Mouse (Mus musculus) liver, embryonic 13.5 days (tissue): ENCODE measurements around the gene Clec11a. TPM values are rescaled to one million over a fixed set of nuclear protein-coding genes. Genes with fewer than 3 reads are reported as not detected.

Experiments used
- ATAC-seq: fragments of 200-750 bp; cut with Nextera tagmentation; 2 replicates; pipeline ENCODE4 v1.8.0; 2017; ENCODE audit warnings: low read depth, mild to moderate bottlenecking, moderate number of reproducible peaks, moderate library complexity
- DNase-seq: peaks from one replicate; pipeline ENCODE4 v3.0.0; 2022
- H3K27ac ChIP-seq: fragments of 300-500 bp; sonication (generic); 2 replicates; pipeline ENCODE4 v1.5.1; 2015; ENCODE audit warnings: moderate library complexity, mild to moderate bottlenecking, inconsistent platforms
- H3K27me3 ChIP-seq: fragments of 300-500 bp; sonication (generic); 2 replicates; pipeline ENCODE4 v1.6.1; 2015; ENCODE audit warnings: mild to moderate bottlenecking, inconsistent platforms
- H3K36me3 ChIP-seq: fragments of 300-500 bp; sonication (generic); 2 replicates; pipeline ENCODE4 v1.6.1; 2015; ENCODE audit warnings: mild to moderate bottlenecking, inconsistent platforms
- H3K4me1 ChIP-seq: fragments of 300-500 bp; sonication (generic); replicated peaks from 2 replicates; pipeline ENCODE4 v1.6.1; 2015; ENCODE audit warnings: inconsistent platforms
- H3K4me2 ChIP-seq: fragments of 300-500 bp; sonication (generic); 2 replicates; pipeline ENCODE4 v1.6.1; 2015; ENCODE audit warnings: inconsistent platforms, mild to moderate bottlenecking, moderate library complexity
- H3K4me3 ChIP-seq: fragments of 300-500 bp; sonication (generic); replicated peaks from 2 replicates; pipeline ENCODE4 v1.5.1; 2015; ENCODE audit warnings: mild to moderate bottlenecking, inconsistent platforms
- H3K9ac ChIP-seq: fragments of 300-500 bp; sonication (generic); 2 replicates; pipeline ENCODE4 v1.6.1; 2015; ENCODE audit warnings: mild to moderate bottlenecking, inconsistent platforms
- H3K9me3 ChIP-seq: fragments of 300-500 bp; sonication (generic); replicated peaks from 2 replicates; pipeline ENCODE4 v1.6.1; 2016; ENCODE audit warnings: inconsistent platforms
- WGBS: fragments of 180-500 bp; shearing (Covaris S2); methylation state at CpG from one replicate; pipeline ENCODE4 v1.1.7; 2015; ENCODE audit not compliant: insufficient replicate concordance; 5-methylcytosine and 5-hydroxymethylcytosine counted together
- polyA plus RNA-seq: library from polyadenylated mRNA; unstranded; fragments of >200 nt; fragmentation: Nextera tagmentation; extraction: Ambion mirVana; gene quantifications from 2 replicates; pipeline ENCODE4 v1.2.1, GENCODE M21; 2015

The Clec11a gene
- 0.46 and 0.76 TPM in 2 replicates for polyA plus RNA-seq

DNA sequence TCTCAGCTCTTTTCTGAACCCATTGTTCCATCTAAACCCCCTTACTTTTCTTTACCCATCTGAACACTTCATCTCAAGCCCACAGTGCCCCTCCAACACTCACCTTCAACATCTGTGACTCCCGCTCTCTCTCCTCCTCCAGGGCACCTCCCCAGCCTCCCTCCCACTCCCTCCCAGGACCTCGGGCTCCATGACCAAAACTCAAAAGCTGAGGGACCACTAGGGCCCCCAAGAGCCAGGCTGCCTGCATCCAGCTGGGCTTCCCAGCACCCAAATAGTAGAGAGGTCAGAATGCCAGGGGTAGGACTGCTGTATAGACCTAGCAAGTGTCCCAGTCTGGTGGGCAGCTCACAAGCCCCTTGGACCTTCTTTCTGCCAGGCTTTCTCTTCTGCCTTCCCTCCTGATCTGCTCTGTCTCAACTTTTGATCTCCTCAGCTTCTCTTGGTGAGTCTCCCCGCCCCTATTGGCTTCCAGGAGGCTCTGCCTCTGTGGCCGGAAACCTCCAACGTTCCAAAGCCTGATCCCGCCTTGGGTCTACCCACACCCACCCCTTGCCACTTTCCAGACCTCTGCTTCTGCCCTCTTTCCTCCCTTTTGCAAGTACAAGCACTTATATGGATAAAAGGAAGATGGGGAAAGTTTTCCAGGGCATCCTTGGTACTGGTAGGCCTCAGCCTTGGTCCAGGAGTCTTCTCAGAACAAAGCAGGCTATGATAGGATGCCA lies at the start of gene Clec11a:
Clec11a (minus strand) TSS at position 387 of the 725 bp plus-strand sequence.
- H3K9ac ChIP-seq = no peak within 1 kb of the TSS
- no peaks in the 10 kb centered on the region for H3K9me3 ChIP-seq
- H3K4me2 ChIP-seq = peak within 1 kb of the TSS; percentile 80
- ATAC-seq = no peak
- WGBS = 43% methylated on average over 6 of the region's 6 CpGs
- no peak for DNase-seq
- peaks cover 34% of the 10 kb centered on the region for H3K4me1 ChIP-seq
- peak within 1 kb of the TSS; percentile 64; the same call in 1 of the 2 replicates for H3K4me3 ChIP-seq
- H3K36me3 ChIP-seq = no peaks in the 10 kb centered on the region
- no peak within 1 kb of the TSS for H3K27ac ChIP-seq
- H3K27me3 ChIP-seq = peaks cover 53% of the 10 kb centered on the region

DNA sequence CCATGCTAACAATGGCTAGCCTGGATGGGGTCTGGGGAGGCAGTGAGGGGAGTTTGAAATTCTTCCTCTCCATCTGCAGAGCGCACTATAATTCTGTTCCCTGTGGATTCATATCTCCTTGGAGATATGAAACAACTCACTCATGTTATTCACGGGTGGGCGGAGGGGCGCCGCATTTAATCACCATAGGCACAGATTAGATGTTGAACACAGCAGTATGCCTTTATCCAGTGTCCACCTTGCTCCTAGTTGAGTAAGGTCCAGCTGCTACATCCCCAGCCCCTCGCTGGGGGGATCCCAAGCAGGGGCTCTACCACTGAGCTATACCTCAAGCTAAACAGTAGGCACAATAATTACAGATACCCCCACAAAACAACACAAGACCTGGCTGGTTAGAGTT lies 48.7 kb upstream of the Clec11a start:
- Histone ChIP-seq H3K4me1 (peaks cover 15% of the 10 kb centered on the region), H3K4me2 (no peak overlapping the region)
- WGBS = 55% methylated on average over 6 of the region's 6 CpGs

DNA sequence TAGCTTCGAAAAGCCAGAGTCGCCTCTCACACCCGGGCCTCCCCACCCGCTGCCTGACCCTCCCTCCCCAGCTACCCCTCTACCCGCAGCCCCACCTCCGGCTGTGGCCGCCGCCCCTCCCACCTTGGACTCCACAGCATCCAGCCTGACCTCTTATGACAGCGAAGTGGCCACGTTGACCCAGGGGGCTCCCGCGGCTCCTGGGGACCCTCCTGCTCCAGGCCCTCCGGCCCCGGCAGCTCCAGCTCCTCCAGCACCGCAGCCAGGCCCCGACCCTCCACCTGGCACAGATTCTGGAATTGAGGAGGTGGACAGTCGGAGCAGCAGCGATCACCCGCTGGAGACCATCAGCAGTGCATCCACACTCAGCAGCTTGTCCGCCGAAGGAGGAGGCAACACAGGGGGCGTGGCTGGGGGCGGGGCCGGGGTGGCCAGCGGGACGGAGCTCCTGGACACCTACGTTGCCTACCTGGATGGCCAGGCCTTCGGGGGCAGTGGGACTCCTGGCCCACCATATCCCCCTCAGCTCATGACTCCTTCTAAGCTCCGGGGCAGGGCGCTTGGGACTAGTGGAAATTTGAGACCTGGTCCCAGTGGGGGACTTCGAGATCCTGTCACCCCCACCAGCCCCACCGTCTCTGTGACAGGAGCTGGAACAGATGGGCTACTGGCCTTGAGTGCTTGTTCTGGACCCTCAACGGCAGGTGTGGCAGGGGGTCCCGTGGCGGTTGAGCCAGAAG lies 47.1 kb upstream of the Clec11a start:
- ATAC-seq = no peak
- Histone ChIP-seq H3K9ac (no peak overlapping the region), H3K27me3 (peaks cover 96% of the 10 kb centered on the region), H3K4me3 (no peak overlapping the region), H3K36me3 (no peaks in the 10 kb centered on the region), H3K4me2 (no peak overlapping the region), H3K27ac (no peak overlapping the region), H3K9me3 (no peaks in the 10 kb centered on the region), H3K4me1 (peaks cover 3% of the 10 kb centered on the region; the same call in 1 of the 2 replicates)
- no peak for DNase-seq
- 3% methylated on average over 35 of the region's 35 CpGs for WGBS

More for the DNA sequence above, 48.7 kb upstream of the Clec11a start:
- DNase-seq (no peak), ATAC-seq (no peak)
- Histone ChIP-seq H3K27me3 (peaks cover 98% of the 10 kb centered on the region), H3K27ac (no peak overlapping the region), H3K36me3 (no peaks in the 10 kb centered on the region), H3K4me3 (no peak overlapping the region), H3K9ac (no peak overlapping the region), H3K9me3 (no peaks in the 10 kb centered on the region)

DNA sequence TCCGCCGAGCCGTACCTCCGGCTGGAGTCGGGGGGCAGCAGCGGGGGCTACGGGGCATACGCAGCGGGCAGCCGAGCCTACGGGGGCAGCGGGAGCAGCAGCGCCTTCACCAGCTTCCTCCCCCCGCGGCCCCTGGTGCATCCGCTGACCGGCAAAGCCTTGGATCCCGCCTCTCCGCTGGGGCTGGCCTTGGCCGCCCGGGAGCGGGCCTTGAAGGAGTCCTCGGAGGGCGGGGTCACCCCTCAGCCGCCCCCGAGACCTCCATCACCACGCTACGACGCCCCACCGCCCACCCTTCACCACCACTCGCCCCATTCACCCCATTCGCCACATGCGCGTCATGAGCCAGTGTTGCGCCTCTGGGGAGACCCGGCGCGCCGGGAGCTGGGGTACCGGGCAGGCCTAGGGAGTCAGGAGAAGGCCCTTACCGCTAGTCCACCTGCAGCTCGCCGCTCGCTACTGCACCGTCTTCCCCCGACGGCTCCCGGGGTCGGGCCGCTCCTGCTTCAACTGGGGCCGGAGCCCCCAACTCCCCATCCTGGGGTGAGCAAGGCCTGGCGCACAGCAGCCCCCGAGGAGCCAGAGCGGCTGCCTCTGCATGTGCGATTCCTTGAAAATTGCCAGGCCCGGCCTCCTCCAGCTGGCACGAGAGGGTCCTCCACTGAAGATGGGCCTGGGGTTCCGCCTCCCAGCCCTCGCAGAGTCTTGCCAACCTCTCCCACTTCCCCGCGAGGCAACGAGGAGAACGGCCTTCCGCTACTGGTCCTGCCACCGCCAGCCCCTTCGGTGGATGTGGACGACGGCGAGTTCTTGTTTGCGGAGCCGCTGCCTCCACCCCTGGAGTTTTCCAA lies 46.3 kb upstream of the Clec11a start:
- H3K4me3 ChIP-seq = no peak overlapping the region
- peaks cover 3% of the 10 kb centered on the region; the same call in 1 of the 2 replicates for H3K4me1 ChIP-seq
- 6% methylated on average over 60 of the region's 71 CpGs for WGBS
- H3K4me2 ChIP-seq = no peak overlapping the region
- H3K27ac ChIP-seq = no peak overlapping the region
- ATAC-seq = no peak
- no peak for DNase-seq
- H3K9me3 ChIP-seq = no peaks in the 10 kb centered on the region
- peaks cover 98% of the 10 kb centered on the region for H3K27me3 ChIP-seq
- no peak overlapping the region for H3K9ac ChIP-seq
- H3K36me3 ChIP-seq = no peaks in the 10 kb centered on the region

DNA sequence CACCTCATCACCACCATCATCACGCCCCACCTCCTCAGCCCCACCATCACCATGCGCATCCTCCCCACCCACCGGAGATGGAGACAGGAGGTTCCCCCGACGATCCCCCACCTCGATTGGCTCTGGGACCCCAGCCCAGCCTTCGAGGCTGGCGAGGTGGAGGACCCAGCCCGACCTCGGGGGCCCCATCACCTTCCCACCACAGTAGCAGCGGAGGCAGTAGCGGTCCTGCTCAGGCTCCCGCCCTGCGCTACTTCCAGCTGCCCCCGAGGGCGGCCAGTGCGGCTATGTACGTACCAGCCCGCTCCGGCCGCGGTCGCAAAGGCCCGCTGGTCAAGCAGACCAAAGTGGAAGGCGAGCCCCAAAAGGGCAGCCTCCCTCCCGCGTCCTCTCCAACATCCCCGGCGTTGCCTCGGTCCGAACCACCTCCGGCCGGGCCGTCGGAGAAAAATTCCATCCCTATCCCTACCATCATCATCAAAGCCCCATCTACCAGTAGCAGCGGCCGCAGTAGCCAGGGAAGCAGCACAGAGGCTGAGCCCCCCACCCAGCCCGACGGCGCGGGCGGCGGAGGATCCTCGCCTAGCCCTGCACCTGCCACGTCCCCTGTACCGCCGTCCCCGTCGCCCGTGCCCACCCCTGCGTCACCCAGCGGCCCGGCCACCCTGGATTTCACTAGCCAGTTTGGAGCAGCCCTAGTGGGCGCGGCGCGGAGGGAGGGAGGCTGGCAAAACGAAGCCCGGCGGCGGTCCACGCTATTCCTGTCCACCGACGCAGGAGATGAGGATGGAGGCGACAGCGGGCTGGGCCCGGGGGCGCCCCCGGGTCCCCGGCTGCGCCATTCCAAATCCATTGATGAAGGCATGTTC lies 45.4 kb upstream of the Clec11a start:
- DNase-seq = no peak
- ATAC-seq = no peak
- Histone ChIP-seq H3K27ac (no peak overlapping the region), H3K36me3 (no peaks in the 10 kb centered on the region), H3K4me1 (peaks cover 3% of the 10 kb centered on the region; the same call in 1 of the 2 replicates), H3K9me3 (no peaks in the 10 kb centered on the region), H3K9ac (no peak overlapping the region), H3K4me3 (no peak overlapping the region), H3K27me3 (peaks cover 97% of the 10 kb centered on the region), H3K4me2 (no peak overlapping the region)
- WGBS = 7% methylated on average over 71 of the region's 71 CpGs

DNA sequence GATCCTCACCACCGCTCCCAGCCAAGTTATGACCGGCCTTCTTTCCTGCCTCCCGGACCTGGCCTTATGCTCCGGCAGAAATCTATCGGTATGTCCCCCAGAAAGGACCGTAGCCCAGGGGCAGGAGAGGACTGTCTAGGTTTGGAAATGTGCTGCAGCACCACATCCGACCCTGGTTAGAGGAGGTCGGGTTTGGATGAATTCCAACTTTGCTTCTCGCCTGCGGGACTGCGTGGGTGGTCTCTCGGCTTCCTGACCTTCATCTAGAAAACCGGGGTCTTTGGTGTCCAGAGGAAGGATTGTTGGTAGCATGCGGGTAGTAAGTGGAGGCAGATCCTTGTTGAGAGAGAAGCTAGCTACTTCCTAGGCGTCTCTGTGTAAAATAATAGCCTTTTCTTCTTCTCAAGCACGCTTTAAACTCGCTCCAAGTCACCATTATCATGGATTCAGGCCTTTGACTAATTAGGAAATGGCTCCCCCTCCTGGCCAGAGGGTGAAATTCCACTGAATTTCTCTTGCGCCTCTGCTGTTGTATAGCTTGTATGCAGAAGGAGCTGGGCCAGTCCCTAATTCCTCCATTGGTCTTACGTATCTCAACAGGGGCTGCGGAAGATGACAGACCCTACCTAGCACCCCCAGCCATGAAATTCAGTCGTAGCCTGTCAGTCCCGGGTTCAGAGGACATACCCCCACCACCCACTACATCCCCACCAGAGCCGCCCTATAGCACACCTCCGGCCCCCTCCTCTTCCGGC lies 44.4 kb upstream of the Clec11a start:
- DNase-seq (peak; percentile 48), ATAC-seq (0 out of 2 replicates have a peak, but pooled peaks have one; percentile 18)
- peaks cover 87% of the 10 kb centered on the region for H3K27me3 ChIP-seq
- no peak overlapping the region for H3K4me3 ChIP-seq
- peak overlapping the region; percentile 32; the same call in 1 of the 2 replicates for H3K4me2 ChIP-seq
- H3K36me3 ChIP-seq = no peaks in the 10 kb centered on the region
- H3K9me3 ChIP-seq = no peaks in the 10 kb centered on the region
- no peak overlapping the region for H3K27ac ChIP-seq
- WGBS = 8% methylated on average over 25 of the region's 25 CpGs
- no peak overlapping the region for H3K9ac ChIP-seq
- peaks cover 3% of the 10 kb centered on the region; the same call in 1 of the 2 replicates for H3K4me1 ChIP-seq

DNA sequence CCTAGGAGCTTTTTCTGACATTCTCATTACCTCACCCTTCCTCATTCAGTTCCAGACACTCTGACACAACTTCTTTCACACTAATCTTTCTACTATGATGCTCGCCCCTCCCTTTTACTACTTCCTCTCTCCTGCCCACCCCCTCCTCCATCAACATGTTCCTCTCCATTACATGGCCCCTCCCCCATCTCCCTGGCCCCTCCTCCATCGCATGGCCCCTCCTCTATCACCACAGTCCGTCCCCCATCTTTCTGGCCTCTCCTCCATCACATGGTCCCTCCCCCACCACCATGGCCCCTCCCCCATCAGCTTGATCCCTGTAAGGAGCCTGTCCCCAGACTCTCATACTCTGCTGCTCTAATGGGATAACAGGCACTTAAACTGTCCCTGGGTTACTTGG lies 42.3 kb upstream of the Clec11a start:
- H3K27me3 ChIP-seq = peaks cover 76% of the 10 kb centered on the region
- WGBS = 9% methylated on average over 3 of the region's 3 CpGs
- H3K36me3 ChIP-seq = no peaks in the 10 kb centered on the region
- H3K4me1 ChIP-seq = peaks cover 3% of the 10 kb centered on the region; the same call in 1 of the 2 replicates
- H3K9me3 ChIP-seq = no peaks in the 10 kb centered on the region
- no peak overlapping the region for H3K4me2 ChIP-seq
- H3K9ac ChIP-seq = no peak overlapping the region
- DNase-seq = no peak
- no peak for ATAC-seq
- no peak overlapping the region for H3K4me3 ChIP-seq
- H3K27ac ChIP-seq = no peak overlapping the region

DNA sequence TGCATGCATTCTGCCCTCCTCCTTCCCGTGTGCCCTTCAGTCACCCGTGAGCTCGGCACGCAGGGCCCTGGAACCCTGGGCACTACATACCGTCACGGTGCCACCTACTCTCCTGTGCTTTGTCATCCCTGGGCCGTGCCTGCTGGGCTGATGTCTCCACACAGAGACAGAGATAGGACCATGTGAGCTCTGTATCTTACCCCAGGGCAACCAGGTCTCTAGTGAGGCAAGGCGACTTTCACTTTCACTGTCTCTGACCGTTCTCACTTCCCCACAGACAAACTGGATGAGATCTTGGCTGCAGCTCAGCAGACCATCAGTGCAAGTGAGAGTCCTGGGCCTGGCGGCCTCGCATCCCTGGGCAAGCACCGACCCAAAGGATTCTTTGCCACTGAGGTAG lies 37.9 kb upstream of the Clec11a start:
- DNase-seq (no peak), ATAC-seq (no peak)
- 41% methylated on average over 12 of the region's 12 CpGs for whole genome bisulfite sequencing
- H3K4me2 ChIP-seq = no peak overlapping the region
- no peaks in the 10 kb centered on the region for H3K9me3 ChIP-seq
- no peaks in the 10 kb centered on the region for H3K4me1 ChIP-seq
- H3K36me3 ChIP-seq = no peaks in the 10 kb centered on the region
- no peak overlapping the region for H3K27ac ChIP-seq
- H3K27me3 ChIP-seq = peaks cover 67% of the 10 kb centered on the region
- no peak overlapping the region for H3K9ac ChIP-seq
- no peak overlapping the region for H3K4me3 ChIP-seq

DNA sequence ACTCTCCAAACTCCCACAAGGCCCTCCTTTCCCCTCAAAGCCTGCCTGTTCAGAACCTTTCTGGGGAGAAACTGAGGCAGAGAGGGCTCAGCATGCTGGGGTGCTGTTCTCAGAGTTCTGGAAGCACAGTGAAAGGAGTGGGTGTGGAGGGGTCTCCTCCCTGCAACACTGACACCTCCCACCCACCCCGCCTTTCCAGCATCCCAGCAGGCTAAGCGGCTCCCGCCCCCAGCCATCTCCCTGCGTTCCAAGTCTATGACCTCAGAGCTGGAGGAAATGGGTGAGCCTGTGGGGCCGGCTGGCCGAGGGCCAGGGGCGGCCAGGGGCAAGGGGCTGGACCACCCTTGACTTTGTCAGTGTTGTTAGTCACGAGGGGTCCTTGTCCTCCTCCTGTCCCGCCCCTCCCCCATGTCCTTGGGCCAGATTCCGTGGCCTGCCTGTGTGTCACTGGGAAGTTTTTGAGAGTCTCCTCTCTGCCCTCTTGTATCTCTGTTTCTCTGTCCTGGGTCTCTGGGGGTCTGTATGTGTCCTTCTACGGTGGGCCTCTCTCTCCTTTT lies 36.8 kb upstream of the Clec11a start:
- no peak overlapping the region for H3K27ac ChIP-seq
- ATAC-seq (no peak; the same call in 1 of the 2 replicates), DNase-seq (no peak)
- H3K36me3 ChIP-seq = no peaks in the 10 kb centered on the region
- no peak overlapping the region for H3K4me2 ChIP-seq
- no peaks in the 10 kb centered on the region for H3K9me3 ChIP-seq
- H3K4me1 ChIP-seq = no peaks in the 10 kb centered on the region
- H3K9ac ChIP-seq = no peak overlapping the region
- 12% methylated on average over 11 of the region's 11 CpGs for WGBS
- no peak overlapping the region for H3K4me3 ChIP-seq
- H3K27me3 ChIP-seq = peaks cover 68% of the 10 kb centered on the region

DNA sequence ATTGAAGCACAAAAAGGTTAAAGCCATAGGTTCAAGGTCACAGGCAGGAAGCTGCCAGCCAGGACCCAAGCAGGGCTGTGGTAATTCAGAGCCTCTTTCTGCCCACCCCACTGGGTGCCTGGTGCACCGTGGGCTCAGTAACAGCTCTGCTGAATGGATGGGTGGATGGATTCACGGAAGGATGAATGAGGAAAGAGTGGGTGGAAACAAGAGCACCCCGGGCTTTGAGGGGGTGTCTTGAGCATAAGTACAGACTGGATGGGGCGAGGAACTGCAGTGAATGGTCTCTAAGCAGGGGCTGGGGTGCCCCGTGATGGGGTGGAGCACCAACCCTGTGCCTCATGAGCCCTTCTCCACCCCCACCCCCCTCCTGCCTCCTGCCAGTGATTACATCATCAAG lies 35.0 kb upstream of the Clec11a start:
- Histone ChIP-seq H3K9me3 (no peaks in the 10 kb centered on the region), H3K27ac (no peak overlapping the region), H3K4me3 (no peak overlapping the region), H3K27me3 (peaks cover 73% of the 10 kb centered on the region), H3K4me1 (no peaks in the 10 kb centered on the region), H3K36me3 (no peaks in the 10 kb centered on the region), H3K4me2 (no peak overlapping the region), H3K9ac (no peak overlapping the region)
- WGBS = 32% methylated on average over 5 of the region's 5 CpGs
- ATAC-seq (no peak), DNase-seq (no peak)
